9 mouse cellular contexts compared by ENCODE assay signal in the genomic region with DNA sequence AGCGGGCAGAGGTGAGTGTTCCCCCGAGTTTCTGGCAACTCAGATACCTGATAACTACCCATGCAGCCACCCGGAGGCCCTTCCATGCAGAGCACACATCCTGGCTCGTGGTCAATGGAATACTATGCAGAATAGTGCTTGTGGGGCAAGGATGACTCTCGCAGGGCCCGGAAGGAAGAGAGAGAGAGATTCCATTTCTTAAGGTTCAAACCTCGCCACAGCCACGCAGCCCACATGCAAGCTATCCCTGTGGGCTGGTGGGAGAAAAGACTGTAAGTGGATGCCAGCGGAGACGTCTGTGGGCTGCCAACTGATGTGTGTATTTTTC. TPM values are rescaled to one million over a fixed set of nuclear protein-coding genes. Genes with fewer than 3 reads are reported as not detected.
A peak's percentile ranks its signal among the peaks of the same experiment; 100 is the strongest.
DNase-seq lines count a peak whose midpoint lies in the region; ATAC-seq and TF ChIP-seq lines count a peak whose summit lies in the region.
"Had no signal": no experiment of that assay in that cellular context is flagged by ENCODE, and none has a peak within 500 bp of the region (broad histone marks: within the 10 kb centered on the region; RNA-seq: fewer than 3 reads in every experiment).

No protein-coding gene starts in this region.

- no peak for ATAC-seq in heart, embryonic 11.5 days (replicated peaks; ENCODE audit: insufficient number of reproducible peaks, low FRiP score, low TSS enrichment)
- no peak for ATAC-seq in forebrain, embryonic 11.5 days (replicated peaks; ENCODE audit: low FRiP score)
- ATAC-seq in liver, embryonic 14.5 days (ENCODE audit: insufficient read depth) = no peak
- ATAC-seq in CD4-positive, CD25-positive, alpha-beta regulatory T cell, adult 4 months = no peak

- H3K9ac ChIP-seq in heart, embryonic 11.5 days (ENCODE audit: low read depth, low read length) = peak overlapping the region; percentile 97
- H3K9ac ChIP-seq in forebrain, embryonic 11.5 days (ENCODE audit: low read length) = peak overlapping the region; percentile 96
- peak overlapping the region; percentile 84 for H3K9ac ChIP-seq in liver, embryonic 14.5 days (replicated peaks)

- H3K27ac ChIP-seq in heart, embryonic 11.5 days (ENCODE audit: low read depth, low read length) = peak overlapping the region; percentile 78; the same call in 1 of the 2 replicates
- no peak overlapping the region for H3K27ac ChIP-seq in forebrain, embryonic 11.5 days (ENCODE audit: low read depth, low read length)
- no peak overlapping the region for H3K27ac ChIP-seq in liver, embryonic 14.5 days

- peaks cover 16% of the 10 kb centered on the region for H3K36me3 ChIP-seq in heart, embryonic 11.5 days (ENCODE audit: control insufficient read depth, insufficient read depth, low read length)
- peaks cover 26% of the 10 kb centered on the region for H3K36me3 ChIP-seq in C2C12 (ENCODE audit: control insufficient read depth, insufficient read depth)
- H3K36me3 ChIP-seq in forebrain, embryonic 11.5 days (ENCODE audit: control insufficient read depth, insufficient read depth, low read length) = peaks cover 8% of the 10 kb centered on the region
- H3K36me3 ChIP-seq in liver, embryonic 14.5 days (replicated peaks; ENCODE audit: control insufficient read depth, insufficient read depth, low read depth) = peaks cover 11% of the 10 kb centered on the region; the same call in 1 of the 2 replicates

- TF ChIP-seq CTCF in C2C12 (IDR thresholded peaks at IDR 0.05; ENCODE audit: control insufficient read depth, insufficient read depth, insufficient read length) = no peak
- TF ChIP-seq CTCF in liver, embryonic 14.5 days (IDR thresholded peaks at IDR 0.05; ENCODE audit: low read depth) = no peak

- intact Hi-C loops in heart, postnatal 25 days (cut with DNase I) = no loop called here
- intact Hi-C loops in left cerebral cortex, postnatal 10 days (cut with DNase I) = no loop called here

- H3K27me3 ChIP-seq in heart, embryonic 11.5 days (ENCODE audit: control insufficient read depth, insufficient read depth, low read length) = no peaks in the 10 kb centered on the region
- no peaks in the 10 kb centered on the region for H3K27me3 ChIP-seq in C2C12 (ENCODE audit: control insufficient read depth, insufficient read depth, insufficient read length)
- H3K27me3 ChIP-seq in forebrain, embryonic 11.5 days (ENCODE audit: control insufficient read depth, insufficient read depth, low read length) = no peaks in the 10 kb centered on the region
- H3K27me3 ChIP-seq in liver, embryonic 14.5 days (ENCODE audit: control insufficient read depth, insufficient read depth, low read length) = no peaks in the 10 kb centered on the region; the same call in 1 of the 2 replicates
- H3K27me3 ChIP-seq: Patski had no signal

- peak overlapping the region; percentile 92 for H3K4me3 ChIP-seq in heart, embryonic 11.5 days (ENCODE audit: low read depth, low read length)
- peak overlapping the region; percentile 60 for H3K4me3 ChIP-seq in C2C12 (ENCODE audit: insufficient read depth, poor library complexity, severe bottlenecking)
- H3K4me3 ChIP-seq in forebrain, embryonic 11.5 days (ENCODE audit: low read depth, low read length) = peak overlapping the region; percentile 84
- H3K4me3 ChIP-seq in liver, embryonic 14.5 days (ENCODE audit: insufficient read depth in 1 of 2, low read depth in 2 of 2, low read length in 2 of 2) = peak overlapping the region; percentile 72 to 80

- peak overlapping the region; percentile 84 for H3K4me2 ChIP-seq in heart, embryonic 11.5 days
- peak overlapping the region; percentile 80 for H3K4me2 ChIP-seq in forebrain, embryonic 11.5 days (ENCODE audit: low read depth, low read length, severe bottlenecking)
- peak overlapping the region; percentile 99 for H3K4me2 ChIP-seq in liver, embryonic 14.5 days (ENCODE audit: low read depth)

- H3K79me2 ChIP-seq in C2C12 (ENCODE audit: control insufficient read depth, insufficient read depth) = peaks cover 46% of the 10 kb centered on the region

- peaks cover 3% of the 10 kb centered on the region for H3K79me3 ChIP-seq in C2C12 (ENCODE audit: low read depth)

- H3K4me1 ChIP-seq in heart, embryonic 11.5 days (ENCODE audit: control insufficient read depth, insufficient read depth, low read length) = peaks cover 28% of the 10 kb centered on the region
- peaks cover 4% of the 10 kb centered on the region for H3K4me1 ChIP-seq in forebrain, embryonic 11.5 days (replicated peaks; ENCODE audit: control insufficient read depth, insufficient read depth, low read length)
- H3K4me1 ChIP-seq in liver, embryonic 14.5 days (replicated peaks; ENCODE audit: control insufficient read depth in 2 of 2, insufficient read depth in 2 of 2, low read length in 1 of 2) = peaks cover 12% of the 10 kb centered on the region in 2 experiments

- H3ac ChIP-seq in C2C12 (ENCODE audit: control insufficient read depth, insufficient read length, low read depth) = peak overlapping the region; percentile 89

- no peaks in the 10 kb centered on the region for H3K9me3 ChIP-seq in heart, embryonic 11.5 days (replicated peaks; ENCODE audit: control insufficient read depth, low read length)
- no peaks in the 10 kb centered on the region for H3K9me3 ChIP-seq in forebrain, embryonic 11.5 days (ENCODE audit: control insufficient read depth, low read length)
- no peaks in the 10 kb centered on the region for H3K9me3 ChIP-seq in liver, embryonic 14.5 days (ENCODE audit: control insufficient read depth, low read length)

- no peak for TF ChIP-seq EP300 in liver, embryonic 14.5 days (IDR thresholded peaks at IDR 0.05; ENCODE audit: low read depth)

- DNase-seq in heart, postnatal 25 days (ENCODE audit: low spot score) = no peak
- no peak for DNase-seq in forebrain, embryonic 11.5 days (ENCODE audit: low spot score)
- DNase-seq in liver, embryonic 14.5 days (ENCODE audit: low read depth in 3 of 3, low spot score in 3 of 3) = no peak
- no peak for DNase-seq in left cerebral cortex, postnatal 10 days (ENCODE audit: extremely low spot score in 1 of 2, low spot score in 2 of 2)
- DNase-seq in urinary bladder, adult 18-20 months (ENCODE audit: low spot score in 2 of 2) = no peak

- 28% methylated on average over 10 of the region's 10 CpGs for WGBS in heart, embryonic 11.5 days (ENCODE audit: insufficient replicate concordance)
- 30% methylated on average over 10 of the region's 10 CpGs for WGBS in forebrain, embryonic 11.5 days
- WGBS in liver, embryonic 14.5 days (ENCODE audit: insufficient replicate concordance) = 27% methylated on average over 10 of the region's 10 CpGs

TF ChIP-seq in C2C12, 6 proteins besides CTCF, POLR2A, EP300 and RAD21 (continues in another document):
- no peak for TF ChIP-seq USF1 (IDR thresholded peaks at IDR 0.05; ENCODE audit: low read depth)

RNA-seq across cellular contexts. Expression of gene Thap3, which starts 0.8 kb away (rescaled TPM):
- 18.9 and 19.7 TPM in 2 replicates for polyA plus RNA-seq in heart, embryonic 11.5 days (2014; fragmentation: Nextera tagmentation; extraction: Ambion mirVana)
- total RNA-seq in heart, postnatal 25 days (2021) = 10 to 100 TPM; 11.5 TPM
- 32.8 TPM for polyA plus RNA-seq in C2C12 (2012; fragmentation: generic; extraction: Trizol)
- polyA plus RNA-seq in forebrain, embryonic 11.5 days (2014; fragmentation: Nextera tagmentation; extraction: Ambion mirVana) = 25.1 and 28.9 TPM in 2 replicates
- 4.8 and 5.0 TPM in 2 replicates for polyA plus RNA-seq in liver, embryonic 14.5 days (2012; rRNA removed)
- 4.5 and 5.2 TPM in 2 replicates for polyA plus RNA-seq in liver, embryonic 14.5 days (2014; fragmentation: Nextera tagmentation; extraction: Ambion mirVana)
- polyA plus RNA-seq in CD4-positive, CD25-positive, alpha-beta regulatory T cell, adult 4 months (2017; shearing (Covaris generic)) = 100 to 1,000 TPM; 126 to 167 TPM
- total RNA-seq in left cerebral cortex, postnatal 10 days (2021) = 10 to 100 TPM; 18.8 to 21.2 TPM

RNA-seq across cellular contexts. Expression of gene Phf13, which starts 8.1 kb away (rescaled TPM):
- polyA plus RNA-seq in heart, embryonic 11.5 days (2014; fragmentation: Nextera tagmentation; extraction: Ambion mirVana) = 14.3 and 21.7 TPM in 2 replicates
- 1 to 10 TPM; 5.8 to 6.2 TPM for total RNA-seq in heart, postnatal 25 days (2021)
- 18.8 TPM for polyA plus RNA-seq in C2C12 (2012; fragmentation: generic; extraction: Trizol)
- polyA plus RNA-seq in forebrain, embryonic 11.5 days (2014; fragmentation: Nextera tagmentation; extraction: Ambion mirVana) = 27.0 and 28.6 TPM in 2 replicates
- 2.8 and 2.9 TPM in 2 replicates for polyA plus RNA-seq in liver, embryonic 14.5 days (2012; rRNA removed)
- 3.7 and 5.2 TPM in 2 replicates for polyA plus RNA-seq in liver, embryonic 14.5 days (2014; fragmentation: Nextera tagmentation; extraction: Ambion mirVana)
- 1 to 10 TPM; 1.8 to 5.0 TPM for polyA plus RNA-seq in CD4-positive, CD25-positive, alpha-beta regulatory T cell, adult 4 months (2017; shearing (Covaris generic))
- total RNA-seq in left cerebral cortex, postnatal 10 days (2021) = 10 to 100 TPM; 14.5 to 16.9 TPM

RNA-seq across cellular contexts. Expression of gene Klhl21, which starts 20.6 kb away (rescaled TPM):
- polyA plus RNA-seq in heart, embryonic 11.5 days (2014; fragmentation: Nextera tagmentation; extraction: Ambion mirVana) = 11.4 and 17.8 TPM in 2 replicates
- total RNA-seq in heart, postnatal 25 days (2021) = 10 to 100 TPM; 69.8 to 76.2 TPM
- 36.2 TPM for polyA plus RNA-seq in C2C12 (2012; fragmentation: generic; extraction: Trizol)
- 3.9 and 5.3 TPM in 2 replicates for polyA plus RNA-seq in forebrain, embryonic 11.5 days (2014; fragmentation: Nextera tagmentation; extraction: Ambion mirVana)
- polyA plus RNA-seq in liver, embryonic 14.5 days (2012; rRNA removed) = 4.4 and 5.3 TPM in 2 replicates
- polyA plus RNA-seq in liver, embryonic 14.5 days (2014; fragmentation: Nextera tagmentation; extraction: Ambion mirVana) = 2.3 and 2.8 TPM in 2 replicates
- 1 to 10 TPM; 4.0 to 4.4 TPM for polyA plus RNA-seq in CD4-positive, CD25-positive, alpha-beta regulatory T cell, adult 4 months (2017; shearing (Covaris generic))
- total RNA-seq in left cerebral cortex, postnatal 10 days (2021) = 10 to 100 TPM; 10.2 to 11.2 TPM

RNA-seq across cellular contexts. Expression of gene Zbtb48, which starts 39.5 kb away (rescaled TPM):
- 11.8 and 12.2 TPM in 2 replicates for polyA plus RNA-seq in heart, embryonic 11.5 days (2014; fragmentation: Nextera tagmentation; extraction: Ambion mirVana)
- 1 to 10 TPM; 3.5 to 5.0 TPM for total RNA-seq in heart, postnatal 25 days (2021)
- 8.6 TPM for polyA plus RNA-seq in C2C12 (2012; fragmentation: generic; extraction: Trizol)
- 20.7 and 26.7 TPM in 2 replicates for polyA plus RNA-seq in forebrain, embryonic 11.5 days (2014; fragmentation: Nextera tagmentation; extraction: Ambion mirVana)
- 8.2 and 10.7 TPM in 2 replicates for polyA plus RNA-seq in liver, embryonic 14.5 days (2012; rRNA removed)
- 6.4 and 8.8 TPM in 2 replicates for polyA plus RNA-seq in liver, embryonic 14.5 days (2014; fragmentation: Nextera tagmentation; extraction: Ambion mirVana)
- polyA plus RNA-seq in CD4-positive, CD25-positive, alpha-beta regulatory T cell, adult 4 months (2017; shearing (Covaris generic)) = 10 to 100 TPM; 19.9 to 26.7 TPM
- 10 to 100 TPM; 11.9 to 14.7 TPM for total RNA-seq in left cerebral cortex, postnatal 10 days (2021)

RNA-seq across cellular contexts. Expression of gene Tas1r1, which starts 50.4 kb away (rescaled TPM):
- polyA plus RNA-seq in heart, embryonic 11.5 days (2014; fragmentation: Nextera tagmentation; extraction: Ambion mirVana) = 0.14 and 0.16 TPM in 2 replicates
- under 1 TPM in 1 of 2 experiments, not detected in 1; 0.16 TPM for total RNA-seq in heart, postnatal 25 days (2021)
- polyA plus RNA-seq in C2C12 (2012; fragmentation: generic; extraction: Trizol) = 0.27 TPM
- polyA plus RNA-seq in forebrain, embryonic 11.5 days (2014; fragmentation: Nextera tagmentation; extraction: Ambion mirVana) = 0.24 and 0.67 TPM in 2 replicates
- 0.03 and 0.06 TPM in 2 replicates for polyA plus RNA-seq in liver, embryonic 14.5 days (2012; rRNA removed)
- polyA plus RNA-seq in liver, embryonic 14.5 days (2014; fragmentation: Nextera tagmentation; extraction: Ambion mirVana) = not detected in 2 replicates
- polyA plus RNA-seq in CD4-positive, CD25-positive, alpha-beta regulatory T cell, adult 4 months (2017; shearing (Covaris generic)) = not detected
- under 1 TPM; 0.43 to 0.54 TPM for total RNA-seq in left cerebral cortex, postnatal 10 days (2021)
